Mouse (Mus musculus) heart, embryonic 13.5 days (tissue): Measurements from ENCODE around the gene Lama4. TPM values are rescaled to one million over a fixed set of nuclear protein-coding genes. Genes with fewer than 3 reads are reported as not detected.

Source experiments
- ATAC-seq: fragments of 200-750 bp; cut with Nextera tagmentation; 2 replicates; pipeline ENCODE4 v1.8.0; 2017; ENCODE audit warnings: moderate TSS enrichment; ENCODE audit not compliant: insufficient number of reproducible peaks, low FRiP score, low TSS enrichment; ENCODE audit errors: extremely low read depth
- H3K27ac ChIP-seq: fragments of 300-500 bp; sonication (generic); replicated peaks from 2 replicates; pipeline ENCODE4 v1.5.1; 2015; ENCODE audit warnings: moderate library complexity, mild to moderate bottlenecking, inconsistent platforms
- H3K27me3 ChIP-seq: fragments of 300-500 bp; sonication (generic); replicated peaks from 2 replicates; pipeline ENCODE4 v1.6.1; 2015; ENCODE audit warnings: mild to moderate bottlenecking, inconsistent platforms
- H3K36me3 ChIP-seq: fragments of 300-500 bp; sonication (generic); 2 replicates; pipeline ENCODE4 v1.6.1; 2015; ENCODE audit warnings: mild to moderate bottlenecking, inconsistent platforms
- H3K4me1 ChIP-seq: fragments of 300-500 bp; sonication (generic); 2 replicates; pipeline ENCODE4 v1.6.1; 2015; ENCODE audit warnings: inconsistent platforms
- H3K4me2 ChIP-seq: fragments of 300-500 bp; sonication (generic); 2 replicates; pipeline ENCODE4 v1.6.1; 2015; ENCODE audit warnings: inconsistent platforms, mild to moderate bottlenecking, moderate library complexity
- H3K4me3 ChIP-seq: fragments of 300-500 bp; sonication (generic); 2 replicates; pipeline ENCODE4 v1.5.1; 2015; ENCODE audit warnings: moderate library complexity, mild to moderate bottlenecking, inconsistent platforms
- H3K9ac ChIP-seq: fragments of 300-500 bp; sonication (generic); 2 replicates; pipeline ENCODE4 v1.6.1; 2015; ENCODE audit warnings: inconsistent platforms, mild to moderate bottlenecking, moderate library complexity
- H3K9me3 ChIP-seq: fragments of 300-500 bp; sonication (generic); 2 replicates; pipeline ENCODE4 v1.6.1; 2016; ENCODE audit warnings: inconsistent platforms
- WGBS: fragments of 180-500 bp; shearing (Covaris S2); methylation state at CpG from one replicate; pipeline ENCODE4 v1.1.7; 2015; ENCODE audit warnings: mixed read lengths; 5-methylcytosine and 5-hydroxymethylcytosine counted together
- polyA plus RNA-seq: library from polyadenylated mRNA; unstranded; fragments of >200 nt; fragmentation: Nextera tagmentation; extraction: Ambion mirVana; gene quantifications from 2 replicates; pipeline ENCODE4 v1.2.1, GENCODE M21; 2015

Gene Lama4
- polyA plus RNA-seq: 105 and 110 TPM in 2 replicates

DNA sequence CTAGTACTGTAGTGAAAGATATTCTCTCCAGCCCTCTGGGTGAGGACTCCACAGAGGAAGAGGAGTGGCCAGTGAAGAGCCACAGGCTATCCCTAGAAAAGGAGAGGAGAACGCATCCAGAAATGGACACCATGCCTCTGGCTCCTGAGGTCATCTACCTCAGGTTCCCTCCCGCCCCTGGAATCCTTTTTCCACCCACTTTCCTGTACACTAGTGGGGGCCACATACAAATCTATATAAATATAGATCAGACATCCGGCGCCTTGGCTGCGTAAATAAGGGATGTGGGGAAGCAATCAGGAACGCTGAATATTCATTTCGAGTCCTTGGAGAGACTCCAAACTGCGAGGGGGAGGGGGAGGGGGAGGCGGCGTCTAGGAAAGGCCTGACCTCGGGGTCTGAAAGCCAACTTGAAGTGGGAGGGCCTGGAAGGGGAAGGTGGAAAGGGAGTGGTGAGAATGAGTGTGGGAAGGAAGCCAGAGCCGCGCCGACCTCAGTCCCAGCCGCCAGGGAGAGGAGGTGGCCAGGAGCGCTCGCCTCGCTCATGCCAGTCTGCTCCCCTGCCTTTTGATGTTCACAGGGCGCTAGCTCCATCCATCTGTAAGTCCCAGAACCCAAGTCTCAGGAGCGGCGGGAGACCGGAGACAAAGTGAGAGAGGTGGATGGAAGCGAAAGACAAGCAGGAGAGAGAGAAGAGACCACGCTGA lies at the start of gene Lama4:
Gene Lama4, plus strand, starts transcription at position 441 of the 707 bp plus-strand sequence.
- Histone ChIP-seq H3K27ac (peak within 1 kb of the TSS; percentile 97), H3K4me3 (peak within 1 kb of the TSS; percentile 83), H3K36me3 (no peaks in the 10 kb centered on the region), H3K9me3 (no peaks in the 10 kb centered on the region), H3K9ac (peak within 1 kb of the TSS; percentile 97), H3K4me1 (peaks cover 77% of the 10 kb centered on the region), H3K4me2 (peak within 1 kb of the TSS; percentile 88), H3K27me3 (no peaks in the 10 kb centered on the region)
- ATAC-seq: peak; percentile 70
- WGBS: under 1% methylated on average over 24 of the region's 24 CpGs

DNA sequence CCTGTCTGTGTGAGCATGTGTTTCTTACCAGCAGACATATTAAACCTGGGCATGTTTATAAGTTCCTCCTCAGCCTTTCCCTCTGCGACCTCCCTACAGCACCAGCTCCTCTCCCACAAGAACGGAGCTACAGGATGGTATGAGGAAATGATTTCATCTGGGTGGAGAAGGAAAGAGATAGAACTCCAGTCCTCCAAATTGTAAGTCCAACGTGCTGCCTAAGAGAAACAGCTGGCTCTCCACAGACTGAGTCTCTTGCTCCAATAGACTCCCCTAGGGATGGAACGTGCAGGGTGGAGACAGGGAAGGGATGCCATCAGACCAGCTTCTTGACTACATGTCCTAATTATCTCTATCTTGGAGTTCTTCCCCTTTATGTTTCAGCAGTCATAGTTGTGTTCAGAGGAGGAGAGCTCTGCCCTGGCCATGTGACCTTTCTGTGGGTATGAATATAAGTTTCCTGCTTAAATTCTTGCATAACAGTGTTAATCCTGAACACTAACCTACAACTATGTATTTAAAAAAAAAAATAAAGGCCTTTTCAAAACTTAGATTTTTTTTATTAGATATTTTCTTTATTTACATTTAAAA lies 49.2 kb upstream of the Lama4 start:
- Histone ChIP-seq H3K4me1 (peaks cover 8% of the 10 kb centered on the region; the same call in 1 of the 2 replicates), H3K4me3 (no peak overlapping the region), H3K36me3 (no peaks in the 10 kb centered on the region), H3K9ac (no peak overlapping the region), H3K27me3 (no peaks in the 10 kb centered on the region), H3K27ac (no peak overlapping the region), H3K9me3 (peaks cover 10% of the 10 kb centered on the region; the same call in 1 of the 2 replicates), H3K4me2 (no peak overlapping the region)
- 38% methylated on average over 4 of the region's 4 CpGs for WGBS
- ATAC-seq: no peak

DNA sequence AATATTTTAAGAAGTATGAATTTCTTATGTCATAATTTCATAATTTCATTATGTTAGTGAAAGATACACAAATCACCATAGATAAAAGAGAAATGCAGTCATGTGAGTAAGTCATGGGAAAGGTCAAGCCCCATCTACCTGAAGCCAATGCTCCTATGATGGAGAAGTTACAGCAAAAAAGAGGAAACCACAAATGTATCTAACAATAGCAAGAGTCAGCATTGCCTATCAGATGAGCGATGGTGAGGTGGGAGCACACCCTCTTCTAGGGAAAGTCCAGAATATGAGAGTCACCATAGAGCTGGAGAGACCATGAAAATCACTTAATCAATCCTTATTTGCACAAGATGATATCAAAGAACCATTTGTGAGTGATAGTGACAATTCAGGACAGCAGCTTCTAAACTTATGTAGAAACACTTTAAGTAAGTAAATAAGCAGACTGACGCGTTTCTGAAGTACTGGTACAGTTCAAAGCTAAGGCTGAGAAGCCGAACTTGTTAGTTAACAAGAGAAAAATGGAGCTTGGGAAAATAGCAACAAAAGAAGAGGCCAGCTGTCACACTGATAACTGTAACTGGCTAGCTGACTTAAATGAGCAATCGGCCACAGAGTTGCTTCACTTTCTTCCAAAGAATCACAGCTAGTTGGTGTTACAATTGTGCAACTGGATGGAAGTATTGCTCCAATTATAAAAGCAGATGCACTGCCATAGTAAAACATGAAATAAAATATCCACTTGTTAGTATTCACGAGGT lies 36.2 kb upstream of the Lama4 start:
- Histone ChIP-seq H3K4me1 (no peaks in the 10 kb centered on the region), H3K4me2 (no peak overlapping the region), H3K4me3 (no peak overlapping the region), H3K9me3 (peaks cover 9% of the 10 kb centered on the region; the same call in 1 of the 2 replicates), H3K27me3 (no peaks in the 10 kb centered on the region), H3K36me3 (no peaks in the 10 kb centered on the region), H3K27ac (no peak overlapping the region), H3K9ac (no peak overlapping the region)
- WGBS: 70% methylated on average over 6 of the region's 6 CpGs
- no peak for ATAC-seq

DNA sequence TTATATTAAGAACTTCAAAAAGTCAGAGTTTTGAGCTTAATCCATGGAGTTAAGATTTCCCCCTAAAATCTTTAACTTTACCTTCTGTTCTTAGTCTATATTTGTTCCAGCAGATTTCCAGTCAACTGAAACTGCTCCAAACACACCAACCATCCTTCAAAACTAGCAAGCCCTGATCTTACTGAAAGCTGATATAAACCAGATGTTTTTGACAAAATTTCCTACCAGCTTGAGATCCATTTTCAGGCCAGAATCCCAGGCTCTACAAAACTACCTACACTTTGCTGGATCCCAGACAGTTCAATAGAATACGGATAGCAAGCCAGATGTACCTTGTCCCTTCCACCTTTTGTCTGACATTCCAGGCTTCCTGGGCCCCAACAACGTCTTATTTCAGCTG lies 20.6 kb upstream of the Lama4 start:
- Histone ChIP-seq H3K36me3 (no peaks in the 10 kb centered on the region), H3K4me2 (no peak overlapping the region), H3K9me3 (no peaks in the 10 kb centered on the region), H3K4me1 (no peaks in the 10 kb centered on the region), H3K9ac (no peak overlapping the region), H3K27ac (0 out of 2 replicates have a peak overlapping the region, but pooled peaks have one; percentile 8), H3K4me3 (no peak overlapping the region), H3K27me3 (no peaks in the 10 kb centered on the region)
- no peak for ATAC-seq
- 53% methylated on average over 2 of the region's 2 CpGs for WGBS

DNA sequence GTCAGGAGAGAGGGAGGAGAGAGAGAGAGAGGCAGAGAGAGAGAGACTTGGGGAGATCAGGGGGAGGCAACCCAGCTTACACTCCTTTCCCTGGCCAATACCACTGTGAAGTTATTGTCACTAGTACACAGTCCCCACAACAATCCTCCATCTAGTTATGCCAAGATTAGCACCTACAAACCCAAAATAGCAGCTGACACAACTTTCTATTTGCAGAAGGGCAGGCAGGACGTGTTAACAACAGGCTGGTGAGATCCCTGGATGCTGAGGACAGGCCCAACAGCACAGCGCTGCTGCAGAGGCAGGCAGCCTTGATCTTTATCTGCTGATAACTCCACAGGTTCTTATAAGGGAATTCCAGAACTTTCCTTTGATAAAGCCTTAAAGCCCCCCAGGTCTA lies 3.4 kb upstream of the Lama4 start:
- Histone ChIP-seq H3K4me2 (peak overlapping the region; percentile 22), H3K27me3 (no peaks in the 10 kb centered on the region), H3K9ac (no peak overlapping the region), H3K27ac (peak overlapping the region; percentile 89), H3K9me3 (no peaks in the 10 kb centered on the region), H3K36me3 (no peaks in the 10 kb centered on the region), H3K4me3 (no peak overlapping the region), H3K4me1 (peaks cover 47% of the 10 kb centered on the region)
- 9% methylated on average over 2 of the region's 2 CpGs for WGBS
- peak; percentile 56; the same call in 1 of the 2 replicates for ATAC-seq

DNA sequence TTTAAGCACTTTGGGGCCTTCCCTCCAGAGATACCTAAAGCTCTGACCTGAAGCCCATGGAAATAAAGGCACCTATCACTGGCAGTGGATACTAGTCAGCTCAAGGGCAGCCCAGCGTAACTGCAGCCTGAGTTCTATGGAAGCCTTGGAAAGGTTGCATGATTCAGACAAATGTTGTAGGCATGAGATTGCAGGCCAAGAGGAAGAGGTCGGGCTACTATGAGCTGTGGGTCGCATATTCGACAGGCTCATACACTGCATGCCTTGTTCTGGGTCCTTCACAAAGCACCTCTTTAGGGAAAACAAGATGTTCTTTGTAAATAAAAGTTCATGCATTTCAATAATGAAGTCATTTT lies 618 bp upstream of the Lama4 start:
- Histone ChIP-seq H3K36me3 (no peaks in the 10 kb centered on the region), H3K4me2 (peak overlapping the region; percentile 88), H3K4me1 (peaks cover 72% of the 10 kb centered on the region), H3K9ac (peak overlapping the region; percentile 97), H3K9me3 (no peaks in the 10 kb centered on the region), H3K4me3 (peak overlapping the region; percentile 83), H3K27ac (peak overlapping the region; percentile 97), H3K27me3 (no peaks in the 10 kb centered on the region)
- ATAC-seq: no peak
- 49% methylated on average over 4 of the region's 4 CpGs for WGBS

DNA sequence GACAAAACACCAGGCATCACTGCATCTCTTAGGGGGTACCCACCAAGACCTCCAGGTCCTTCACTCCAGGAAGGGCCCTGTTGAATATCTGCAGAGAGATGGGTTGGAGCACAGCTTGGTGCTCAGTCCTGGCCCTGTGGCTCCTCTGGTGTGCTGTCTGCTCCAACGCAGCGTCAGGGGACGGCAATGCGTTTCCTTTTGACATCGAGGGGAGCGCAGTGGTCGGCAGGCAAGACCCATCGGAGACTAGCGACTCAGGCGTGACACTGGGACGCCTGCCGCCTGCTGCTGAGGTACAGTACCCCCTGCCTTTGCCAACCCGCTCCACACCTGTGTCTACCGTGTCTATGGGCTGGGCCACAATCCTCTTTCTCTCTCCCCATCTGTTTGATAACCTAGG lies 542 bp downstream of the Lama4 start:
- H3K4me3 ChIP-seq: peak overlapping the region; percentile 83
- peaks cover 82% of the 10 kb centered on the region for H3K4me1 ChIP-seq
- peak overlapping the region; percentile 97 for H3K27ac ChIP-seq
- no peaks in the 10 kb centered on the region for H3K9me3 ChIP-seq
- H3K4me2 ChIP-seq: peak overlapping the region; percentile 88
- no peaks in the 10 kb centered on the region for H3K27me3 ChIP-seq
- WGBS: under 1% methylated on average over 14 of the region's 14 CpGs
- H3K36me3 ChIP-seq: no peaks in the 10 kb centered on the region
- peak overlapping the region; percentile 97 for H3K9ac ChIP-seq
- ATAC-seq: no peak

DNA sequence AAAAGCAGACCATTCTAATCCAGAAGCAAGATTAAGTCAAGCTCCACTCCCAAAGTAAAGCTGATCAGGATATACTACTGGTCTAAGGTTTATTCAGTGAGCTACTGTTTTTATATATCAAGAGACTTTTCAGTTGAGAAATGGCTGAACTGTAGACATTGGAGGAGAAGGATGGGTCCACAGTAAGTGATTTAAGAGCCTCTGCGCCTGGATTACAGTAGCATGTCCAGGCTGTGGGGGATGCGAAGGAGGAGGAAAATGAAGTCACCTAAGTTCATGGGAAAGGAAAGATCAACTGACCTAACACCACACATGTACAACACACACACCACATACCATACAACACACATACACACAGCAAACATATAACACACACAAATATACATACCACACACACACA lies 1.3 kb downstream of the Lama4 start:
- H3K9me3 ChIP-seq: no peaks in the 10 kb centered on the region
- ATAC-seq: no peak
- H3K4me1 ChIP-seq: peaks cover 75% of the 10 kb centered on the region
- 16% methylated on average over 2 of the region's 2 CpGs for WGBS
- peak overlapping the region; percentile 83 for H3K4me3 ChIP-seq
- peak overlapping the region; percentile 88 for H3K4me2 ChIP-seq
- H3K9ac ChIP-seq: peak overlapping the region; percentile 97
- H3K27me3 ChIP-seq: no peaks in the 10 kb centered on the region
- H3K36me3 ChIP-seq: peaks cover 3% of the 10 kb centered on the region; the same call in 1 of the 2 replicates
- H3K27ac ChIP-seq: peak overlapping the region; percentile 97

DNA sequence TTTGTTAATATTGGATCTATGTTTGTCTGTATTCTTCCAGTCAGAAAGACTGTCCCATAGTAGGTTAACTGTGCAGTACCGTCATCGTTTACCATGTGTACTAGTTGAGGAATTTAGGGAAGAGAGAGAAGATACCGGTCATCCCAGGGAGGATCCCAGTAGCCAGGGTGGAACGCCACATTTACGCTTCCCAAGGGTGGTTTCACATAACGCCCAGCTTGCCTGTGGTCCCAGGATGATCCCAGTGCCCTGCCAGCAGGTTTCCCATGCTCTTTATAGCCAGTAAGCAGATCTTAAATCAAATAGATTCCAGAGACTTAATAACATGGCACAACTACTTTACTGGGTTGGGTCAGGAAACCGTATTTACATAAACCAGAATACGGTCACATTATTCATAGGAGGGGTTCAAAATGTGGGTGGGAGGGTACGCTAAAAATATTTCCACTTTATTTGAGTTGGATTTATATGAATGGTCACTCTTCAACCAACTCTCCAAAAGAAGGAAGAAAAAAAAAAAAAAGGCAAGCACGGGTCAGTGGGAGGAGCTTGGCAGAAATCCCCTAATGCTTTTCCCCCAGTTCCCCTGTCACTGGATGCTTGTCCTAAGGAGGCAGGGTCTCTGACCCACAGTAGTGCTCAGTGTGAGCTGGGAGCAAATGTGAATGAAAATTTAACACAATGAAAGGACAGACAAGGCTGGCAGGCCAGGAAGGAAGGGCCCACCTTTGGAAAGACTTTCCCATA lies 3.2 kb downstream of the Lama4 start:
- Histone ChIP-seq H3K27me3 (no peaks in the 10 kb centered on the region), H3K36me3 (peaks cover 3% of the 10 kb centered on the region; the same call in 1 of the 2 replicates), H3K9me3 (no peaks in the 10 kb centered on the region), H3K9ac (peak overlapping the region; percentile 73), H3K4me1 (peaks cover 67% of the 10 kb centered on the region), H3K4me2 (peak overlapping the region; percentile 88), H3K27ac (peak overlapping the region; percentile 55), H3K4me3 (peak overlapping the region; percentile 83)
- no peak for ATAC-seq
- WGBS: 43% methylated on average over 10 of the region's 10 CpGs

DNA sequence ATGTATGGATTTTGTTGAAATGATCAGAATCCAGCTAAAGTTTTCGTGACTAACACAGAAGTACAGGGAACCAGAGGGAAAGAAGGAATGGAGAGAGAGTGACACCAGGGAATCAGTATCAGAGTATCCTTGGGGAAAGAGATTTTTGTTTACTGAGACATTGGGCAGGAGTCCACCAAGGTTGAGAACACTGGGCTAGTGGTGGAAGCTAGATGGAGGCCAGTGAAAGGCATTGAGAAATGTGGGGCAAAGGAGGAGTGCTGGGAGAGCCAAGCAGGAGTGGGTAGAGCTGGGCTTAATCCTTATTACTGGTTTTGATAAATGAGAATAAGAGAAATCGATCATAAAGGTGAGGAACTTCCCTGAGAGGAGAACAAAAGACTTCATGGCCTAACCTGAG lies 4.2 kb downstream of the Lama4 start:
- H3K4me1 ChIP-seq: peaks cover 58% of the 10 kb centered on the region
- H3K9me3 ChIP-seq: no peaks in the 10 kb centered on the region
- H3K4me3 ChIP-seq: peak overlapping the region; percentile 83
- peak overlapping the region; percentile 88 for H3K4me2 ChIP-seq
- no peak for ATAC-seq
- H3K9ac ChIP-seq: peak overlapping the region; percentile 73
- H3K36me3 ChIP-seq: peaks cover 12% of the 10 kb centered on the region
- H3K27ac ChIP-seq: peak overlapping the region; percentile 55
- 72% methylated on average over 2 of the region's 2 CpGs for WGBS
- H3K27me3 ChIP-seq: no peaks in the 10 kb centered on the region

DNA sequence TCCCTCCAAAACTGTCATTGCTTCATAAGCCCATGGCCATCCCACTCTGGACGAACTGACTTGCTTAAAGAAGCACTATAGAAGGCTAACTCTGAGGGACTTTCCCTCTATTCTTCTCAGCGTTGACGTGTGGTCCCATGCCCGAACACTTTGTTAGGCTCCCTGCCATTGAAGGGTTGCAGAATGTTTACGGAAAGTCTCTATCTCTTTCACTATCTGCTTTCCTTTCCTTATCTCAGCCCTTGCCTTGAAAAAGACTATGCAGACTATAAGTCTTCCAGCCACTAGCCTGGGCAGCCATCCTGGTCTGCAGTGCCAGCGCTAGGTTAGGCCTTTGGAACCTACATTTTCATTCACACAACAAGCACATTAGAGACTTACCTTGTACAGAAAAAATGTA lies 4.7 kb downstream of the Lama4 start:
- Histone ChIP-seq H3K27me3 (no peaks in the 10 kb centered on the region), H3K36me3 (peaks cover 16% of the 10 kb centered on the region), H3K27ac (peak overlapping the region; percentile 55), H3K9ac (peak overlapping the region; percentile 73), H3K4me1 (peaks cover 53% of the 10 kb centered on the region), H3K9me3 (no peaks in the 10 kb centered on the region), H3K4me2 (peak overlapping the region; percentile 88), H3K4me3 (peak overlapping the region; percentile 83)
- ATAC-seq: no peak
- WGBS: 20% methylated on average over 6 of the region's 6 CpGs
